Mouse (Mus musculus): Measurements from ENCODE around the gene Hivep2.

Hivep2 gene

DNA sequence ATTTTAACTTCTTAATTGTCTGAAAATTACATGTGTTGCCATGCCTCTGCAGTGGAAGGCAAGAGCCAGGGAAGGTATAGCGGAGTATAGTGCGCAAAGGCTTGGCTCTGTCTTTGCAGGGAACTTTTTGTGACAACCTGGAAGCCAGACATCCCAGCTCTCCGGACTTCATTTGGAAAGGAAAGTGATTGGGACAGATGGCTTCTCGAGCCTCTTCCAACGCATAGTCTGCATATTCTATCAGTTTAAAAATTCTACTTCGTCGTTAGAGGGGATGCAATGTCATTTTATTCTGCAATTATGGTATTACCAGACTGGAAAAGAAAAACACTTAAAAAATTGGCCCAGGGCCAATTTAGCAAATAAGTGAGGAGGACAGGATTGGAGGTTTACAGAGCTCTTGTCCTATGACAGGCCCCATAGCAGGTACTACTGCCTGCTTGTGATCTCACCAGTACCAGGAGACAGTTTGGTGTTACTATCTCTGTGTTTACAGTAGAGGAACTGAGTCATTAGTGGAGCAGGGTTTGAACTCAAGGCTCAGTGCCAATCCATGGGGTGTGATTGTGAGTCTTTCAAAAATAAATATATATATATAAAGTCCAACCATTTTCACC, 7.8 kb downstream of the Hivep2 start:
- DNase-seq (ENCODE audit: inconsistent ontology term) = no peak

DNA sequence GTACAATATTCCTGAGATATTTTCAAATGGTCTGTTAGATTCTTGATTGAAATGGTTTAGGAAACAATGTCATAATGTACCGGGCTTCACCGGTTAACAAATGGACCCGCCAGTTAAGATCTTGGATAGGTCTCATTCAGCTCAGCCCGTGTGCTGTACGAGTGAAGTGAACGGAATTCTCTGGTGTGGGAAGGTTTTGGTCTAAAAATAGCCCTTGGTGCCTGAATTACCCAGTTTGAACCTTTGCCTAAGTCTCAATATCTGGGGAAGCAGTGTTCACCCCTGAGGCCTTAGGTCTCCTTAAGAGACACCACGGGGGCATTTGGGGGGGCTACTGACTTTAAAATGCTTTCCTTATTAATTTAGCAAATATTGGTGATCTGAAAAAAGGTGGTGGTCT, 8.6 kb downstream of the Hivep2 start:
- DNase-seq (ENCODE audit: inconsistent ontology term) = no peak

- DNase-seq (ENCODE audit: inconsistent ontology term) = no peak
Observed at GRCm38 (mm10) chr10:13975861-13976260, 10.0 kb downstream of the Hivep2 start.

DNA sequence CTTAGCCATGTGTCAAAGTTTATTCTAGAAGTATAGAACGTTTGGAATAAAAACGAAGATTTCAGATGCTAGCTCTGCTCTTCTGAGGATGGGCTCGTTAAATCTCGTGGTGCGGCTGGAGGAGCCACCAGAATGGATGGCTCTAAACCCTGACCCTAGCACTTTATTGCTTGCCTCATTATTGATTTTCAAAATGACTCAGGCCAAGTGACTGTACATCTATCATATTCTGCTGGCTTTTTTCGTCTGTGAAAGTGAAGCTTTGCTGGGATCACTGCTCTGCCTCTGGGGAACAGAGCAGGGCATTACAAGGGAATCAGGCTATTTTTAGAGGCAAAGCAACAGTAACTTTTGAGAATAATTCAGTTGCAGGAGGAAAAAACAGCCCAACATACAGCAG, 10.4 kb downstream of the Hivep2 start:
- no peak for DNase-seq (ENCODE audit: inconsistent ontology term)

DNA sequence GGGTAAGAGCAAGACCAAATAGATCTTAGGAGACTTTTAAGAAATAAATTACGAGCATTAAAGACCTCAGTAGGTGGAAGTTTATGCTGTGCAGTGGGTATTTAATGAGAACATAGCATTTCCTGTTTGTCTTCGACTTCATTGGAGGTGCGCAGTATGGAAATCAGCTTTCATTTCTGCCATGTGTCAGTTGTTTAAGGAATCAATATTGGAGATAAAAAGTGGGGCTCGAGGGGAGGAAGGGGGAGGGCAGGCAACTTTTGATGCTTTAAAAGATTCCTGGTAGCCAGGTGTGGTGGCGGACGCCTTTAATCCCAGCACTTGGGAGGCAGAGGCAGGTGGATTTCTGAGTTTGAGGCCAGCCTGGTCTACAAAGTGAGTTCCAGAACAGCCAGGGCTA, 16.4 kb downstream of the Hivep2 start:
- DNase-seq (ENCODE audit: inconsistent ontology term) = no peak

DNA sequence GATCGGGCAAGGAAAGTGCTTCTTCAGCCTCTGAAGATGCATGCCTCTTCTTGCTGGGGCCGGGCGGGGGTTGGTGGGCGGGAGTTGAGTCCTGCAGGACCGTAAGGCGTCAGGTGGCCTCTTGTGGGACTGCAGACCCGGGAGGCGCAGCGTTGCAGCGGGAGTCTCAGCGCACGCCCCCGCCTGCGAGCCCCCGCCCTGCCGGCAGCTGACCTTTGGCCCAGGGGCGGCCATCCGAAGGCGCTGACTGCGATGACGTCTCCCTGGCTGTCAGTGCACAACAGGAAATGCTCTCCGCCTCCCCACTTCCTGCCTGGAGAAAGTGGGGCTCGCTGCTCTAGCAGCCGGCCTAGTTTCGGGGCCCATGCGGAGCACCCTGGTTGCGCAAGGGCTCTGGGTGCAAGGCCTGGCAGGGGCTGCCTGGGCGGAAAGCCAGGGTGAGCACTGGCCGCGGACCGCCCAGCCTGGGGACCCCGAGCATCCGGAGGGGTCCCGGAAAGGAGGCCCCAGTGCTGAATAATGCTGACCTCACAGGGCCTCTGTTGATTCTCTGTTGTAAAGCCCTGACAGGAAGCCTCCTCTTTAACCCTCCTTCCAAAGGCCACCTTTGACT, 17.0 kb downstream of the Hivep2 start:
- DNase-seq (ENCODE audit: inconsistent ontology term) = peak; percentile 78

- DNase-seq (ENCODE audit: inconsistent ontology term) = peak; percentile 63
Observed at GRCm38 (mm10) chr10:13983631-13984030, 17.8 kb downstream of the Hivep2 start.

- DNase-seq (ENCODE audit: inconsistent ontology term) = peak; percentile 24
Observed at GRCm38 (mm10) chr10:13984233-13984632, 18.4 kb downstream of the Hivep2 start.

DNA sequence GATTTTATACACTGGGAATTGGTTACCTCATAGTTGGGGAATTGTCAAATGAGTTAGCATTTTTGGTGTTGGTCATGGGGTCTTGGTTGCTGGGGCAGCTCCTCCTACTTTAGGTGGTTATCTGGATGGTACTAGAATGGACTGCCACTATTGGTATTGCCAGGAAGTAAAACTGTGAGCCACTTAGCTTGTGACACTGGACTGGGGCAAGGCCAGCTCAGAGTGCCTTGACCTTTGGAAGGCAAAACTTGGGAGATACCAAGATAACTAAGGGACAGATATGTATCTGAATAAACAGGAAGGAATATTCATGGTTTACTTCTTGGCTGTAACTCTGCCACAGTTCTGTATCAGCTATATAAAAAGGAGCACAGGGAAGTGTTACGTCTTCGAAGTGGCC, 20.7 kb downstream of the Hivep2 start:
- DNase-seq (ENCODE audit: inconsistent ontology term) = no peak

GRCm38 (mm10) chr10:13987336-13987735, 21.5 kb downstream of the Hivep2 start:
- DNase-seq (ENCODE audit: inconsistent ontology term) = no peak

DNA sequence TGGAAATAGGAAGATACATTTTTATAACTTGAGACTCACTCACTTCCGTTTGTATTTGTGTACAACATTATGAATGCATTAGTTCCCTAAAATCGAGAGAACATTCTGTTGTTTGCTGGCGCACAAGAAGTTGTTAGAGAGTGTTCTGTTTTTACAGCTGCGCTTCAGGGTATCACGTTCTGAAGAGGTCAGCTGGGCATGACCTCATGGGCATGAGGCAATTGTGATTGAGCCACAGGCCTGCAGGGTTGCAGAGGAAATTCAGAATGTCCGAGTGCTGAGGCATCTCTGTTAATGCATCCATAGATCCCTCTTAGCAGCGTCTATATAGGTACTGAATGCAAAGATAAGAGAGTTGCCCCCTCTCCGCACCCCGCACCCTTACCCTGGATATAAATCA, 22.4 kb downstream of the Hivep2 start:
- no peak for DNase-seq (ENCODE audit: inconsistent ontology term)

GRCm38 (mm10) chr10:13988757-13989156, 22.9 kb downstream of the Hivep2 start:
- DNase-seq (ENCODE audit: inconsistent ontology term) = no peak

DNA sequence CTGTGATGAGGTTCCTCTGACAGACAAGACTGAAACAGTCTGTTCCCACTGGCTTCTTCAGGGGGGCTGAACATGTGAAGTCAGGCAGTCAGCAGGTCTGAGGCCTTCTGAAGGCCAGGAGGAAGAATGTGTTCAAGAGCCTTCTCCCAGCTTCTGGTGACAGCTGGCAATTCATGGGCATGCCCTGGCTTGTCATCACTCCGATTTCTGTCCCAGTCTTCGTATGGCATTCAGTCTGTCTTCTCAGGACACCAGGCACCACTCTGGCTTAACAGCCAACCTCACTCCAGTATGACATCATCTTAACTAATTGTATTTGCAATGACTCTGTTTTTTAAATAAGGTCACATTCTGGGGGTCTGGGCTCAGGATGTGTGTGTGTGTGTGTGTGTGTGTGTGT, 25.0 kb downstream of the Hivep2 start:
- DNase-seq (ENCODE audit: inconsistent ontology term) = no peak

DNA sequence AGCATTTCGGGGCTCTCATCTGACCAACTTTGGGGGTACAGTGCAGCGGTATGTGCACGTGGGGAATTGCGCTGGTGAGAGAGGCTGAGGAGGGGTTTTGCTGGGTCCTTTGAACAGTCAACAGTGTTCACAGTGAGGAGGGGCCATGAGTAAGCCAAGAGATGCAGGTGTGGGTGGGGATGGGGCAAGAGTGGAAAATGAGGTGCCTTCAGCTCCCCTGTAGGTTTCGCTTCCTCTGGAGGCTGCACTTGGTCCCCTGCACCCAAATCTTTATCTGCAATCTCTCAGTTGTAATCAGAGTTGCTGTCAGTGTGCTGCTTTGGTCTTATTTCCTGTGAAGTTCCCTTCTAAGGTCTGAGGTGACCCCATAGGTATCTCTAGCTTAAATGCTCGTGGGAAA, 27.5 kb downstream of the Hivep2 start:
- DNase-seq (ENCODE audit: inconsistent ontology term) = no peak

GRCm38 (mm10) chr10:13997336-13997735, 31.5 kb downstream of the Hivep2 start:
- no peak for DNase-seq (ENCODE audit: inconsistent ontology term)

DNA sequence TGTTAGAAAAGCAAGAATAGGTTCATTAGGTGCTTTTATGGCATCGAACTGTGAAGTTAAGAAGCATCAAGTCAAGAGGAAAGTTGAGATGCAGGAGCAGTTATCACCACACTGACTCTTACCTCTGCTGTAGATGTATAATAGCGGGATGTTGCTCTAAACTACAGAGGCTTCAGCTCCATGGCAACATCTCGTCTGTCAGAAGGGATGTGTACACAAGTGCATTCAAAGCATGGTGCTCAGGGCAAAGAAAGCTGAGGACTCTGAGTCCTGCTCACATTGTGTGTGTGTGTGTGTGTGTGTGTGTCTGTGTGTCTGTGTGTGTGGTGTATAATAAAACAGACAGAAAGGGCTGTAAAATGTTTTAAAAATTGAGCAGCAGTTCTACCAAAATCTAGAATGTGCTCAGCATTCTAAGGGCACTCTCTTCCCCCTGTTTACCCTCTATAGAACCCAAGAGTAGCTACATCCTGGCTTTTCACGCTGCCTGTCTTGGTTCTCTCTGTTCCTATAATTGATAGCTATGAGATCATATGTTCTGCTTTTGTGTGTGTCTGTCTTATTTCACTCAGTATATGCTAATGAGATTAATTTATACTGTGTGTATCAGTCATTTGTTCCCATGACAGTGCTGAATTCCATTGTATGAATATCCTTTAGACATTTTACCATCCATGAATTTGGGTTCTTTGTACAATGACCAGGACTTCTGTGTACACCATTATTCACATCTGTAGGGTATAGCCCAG, 39.1 kb downstream of the Hivep2 start:
- DNase-seq (ENCODE audit: inconsistent ontology term) = no peak

GRCm38 (mm10) chr10:14009721-14010120, 43.8 kb downstream of the Hivep2 start:
- DNase-seq (ENCODE audit: inconsistent ontology term) = no peak

DNA sequence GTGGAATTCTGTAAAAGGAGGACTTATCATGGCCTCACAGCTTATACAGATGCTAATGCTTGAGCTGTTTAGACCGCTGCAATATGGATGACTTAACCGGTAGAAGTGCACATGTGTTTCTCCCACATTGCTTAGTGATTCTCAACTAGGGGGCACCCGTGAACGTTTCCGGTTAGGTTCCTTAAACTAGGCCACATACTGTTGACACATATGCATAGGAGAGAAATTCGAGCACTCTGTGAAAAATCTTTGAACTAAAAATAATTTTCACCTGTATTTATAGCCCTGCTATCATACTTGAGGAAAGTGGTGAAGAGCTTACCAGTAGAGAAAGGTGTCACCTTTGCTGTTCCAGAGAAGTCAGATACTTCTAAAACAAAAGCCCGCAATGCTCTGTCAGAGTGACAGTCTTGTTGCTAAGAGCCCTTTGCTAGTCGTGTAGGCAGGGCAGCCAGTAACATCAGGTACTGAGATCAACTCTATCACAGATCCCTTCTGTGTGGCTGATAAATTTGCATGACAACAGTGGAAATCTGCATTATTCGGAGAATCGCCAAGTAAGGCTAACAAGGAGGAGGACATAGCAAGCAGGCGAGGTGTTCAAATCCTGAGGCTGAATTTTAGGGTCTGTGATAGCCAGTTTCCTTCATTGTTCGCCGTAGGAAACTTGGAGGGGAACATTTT, 50.6 kb downstream of the Hivep2 start:
- DNase-seq (ENCODE audit: inconsistent ontology term) = no peak

DNA sequence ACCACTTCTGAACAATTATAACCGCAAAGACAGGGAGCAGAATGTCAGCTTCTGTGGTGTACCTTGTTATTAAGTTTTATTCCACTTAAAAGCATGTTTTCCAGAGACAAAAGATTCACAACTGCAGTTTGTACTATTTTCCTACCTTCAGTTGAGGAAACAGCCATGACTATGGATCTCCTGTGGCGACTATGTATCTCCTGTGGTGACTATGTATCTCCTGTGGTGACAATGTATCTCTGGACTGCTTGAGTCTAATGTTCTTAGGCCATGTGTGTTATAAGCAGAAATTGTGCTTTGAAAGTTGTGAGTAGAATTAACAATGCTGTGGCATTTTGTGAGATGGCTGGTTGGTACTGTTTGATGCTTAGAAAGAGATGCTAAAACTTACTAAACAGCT, 51.5 kb downstream of the Hivep2 start:
- no peak for DNase-seq (ENCODE audit: inconsistent ontology term)

- DNase-seq (ENCODE audit: inconsistent ontology term) = peak; percentile 86
Observed at GRCm38 (mm10) chr10:14017822-14018364, 52.0 kb downstream of the Hivep2 start.

- DNase-seq (ENCODE audit: inconsistent ontology term) = no peak
Observed at GRCm38 (mm10) chr10:14018672-14019071, 52.8 kb downstream of the Hivep2 start.

DNA sequence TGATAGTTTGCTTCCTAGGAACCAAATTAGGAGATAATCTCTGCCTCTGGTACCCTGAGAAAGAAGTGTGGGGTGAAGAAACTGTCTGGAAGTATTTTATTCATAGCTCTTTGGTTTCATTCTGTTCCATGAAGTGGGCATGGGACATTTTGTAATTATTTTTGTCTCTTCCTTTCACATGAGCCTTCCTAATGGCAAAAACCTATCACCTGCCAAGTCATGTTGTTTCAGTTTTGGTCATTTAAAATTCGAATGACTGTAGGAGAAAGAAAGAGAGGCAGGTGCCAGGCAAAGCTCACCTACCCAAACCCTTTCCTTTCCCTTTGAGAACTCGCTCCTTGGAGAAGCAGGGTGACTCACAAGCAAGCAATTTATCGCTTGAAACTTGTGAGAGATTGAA, 53.3 kb downstream of the Hivep2 start:
- peak; percentile 8 for DNase-seq (ENCODE audit: inconsistent ontology term)
